Mouse (Mus musculus) limb, embryonic 14.5 days (tissue): ENCODE measurements around the gene Tmem184c. TPM values are rescaled to one million over a fixed set of nuclear protein-coding genes. Genes with fewer than 3 reads are reported as not detected.

ENCODE experiments used
- ATAC-seq: fragments of 200-750 bp; cut with Nextera tagmentation; 2 replicates; pipeline ENCODE4 v1.8.0; 2017; ENCODE audit warnings: low read depth, moderate number of reproducible peaks, moderate TSS enrichment; ENCODE audit not compliant: low FRiP score
- DNase-seq: peaks from one replicate; pipeline ENCODE4 v3.0.0-alpha.2; 2015; ENCODE audit warnings: low spot score
- H3K27ac ChIP-seq: fragments of 300-500 bp; sonication (generic); replicated peaks from 2 replicates; pipeline ENCODE4 v1.5.1; 2014; ENCODE audit warnings: low read depth, mild to moderate bottlenecking, low read length, moderate library complexity, mixed read lengths
- H3K27me3 ChIP-seq: fragments of 300-500 bp; sonication (generic); 2 replicates; pipeline ENCODE4 v1.6.1; 2014; ENCODE audit warnings: low read length, mixed read lengths; ENCODE audit not compliant: control insufficient read depth, insufficient read depth
- H3K36me3 ChIP-seq: fragments of 300-500 bp; sonication (generic); 2 replicates; pipeline ENCODE4 v1.6.1; 2014; ENCODE audit warnings: mild to moderate bottlenecking, low read length, moderate library complexity, mixed read lengths; ENCODE audit not compliant: control insufficient read depth, insufficient read depth
- H3K4me1 ChIP-seq: fragments of 300-500 bp; sonication (generic); 2 replicates; pipeline ENCODE4 v1.6.1; 2014; ENCODE audit warnings: antibody characterized with exemption, low read length, mixed read lengths; ENCODE audit not compliant: control insufficient read depth, insufficient read depth
- H3K4me2 ChIP-seq: fragments of 300-500 bp; sonication (generic); replicated peaks from 2 replicates; pipeline ENCODE4 v1.6.1; 2014; ENCODE audit warnings: low read depth, mild to moderate bottlenecking, low read length, moderate library complexity; ENCODE audit not compliant: severe bottlenecking
- H3K4me3 ChIP-seq: fragments of 300-500 bp; sonication (generic); replicated peaks from 2 replicates; pipeline ENCODE4 v1.5.1; 2014; ENCODE audit warnings: low read length
- H3K9ac ChIP-seq: fragments of 300-500 bp; sonication (generic); 2 replicates; pipeline ENCODE4 v1.6.1; 2014; ENCODE audit warnings: mild to moderate bottlenecking, low read depth, low read length, moderate library complexity; ENCODE audit not compliant: severe bottlenecking
- H3K9me3 ChIP-seq: fragments of 300-500 bp; sonication (generic); 2 replicates; pipeline ENCODE4 v1.6.1; 2016; ENCODE audit warnings: low read length; ENCODE audit not compliant: control insufficient read depth
- POLR2A ChIP-seq: fragments of 200-500 bp; IDR thresholded peaks from 2 replicates; pipeline ENCODE4 v1.8.0; 2012; ENCODE audit warnings: inconsistent platforms, mild to moderate bottlenecking, moderate library complexity, borderline replicate concordance; ENCODE audit not compliant: insufficient read depth, insufficient read length; ENCODE audit errors: extremely low read depth
- WGBS: fragments of 180-500 bp; shearing (Covaris S2); extraction: QIAGEN DNeasy Blood & Tissue Kit; methylation state at CpG from one replicate; pipeline ENCODE4 v1.1.7; 2014; 5-methylcytosine and 5-hydroxymethylcytosine counted together
- polyA plus RNA-seq, 2 experiments: library from polyadenylated mRNA; depleted of rRNA in 1 of 2; stranded (reverse) in 1 of 2; unstranded in 1 of 2; fragments of >200 nt; fragmentation: Nextera tagmentation in 1 of 2; extraction: Ambion mirVana in 1 of 2; gene quantifications; 2 replicates each; pipeline versions ENCODE4 v1.2.1 to v1.2.3; 2012 to 2014

Tmem184c gene
- polyA plus RNA-seq, 2 experiments: 27.6 to 32.4 TPM

DNA sequence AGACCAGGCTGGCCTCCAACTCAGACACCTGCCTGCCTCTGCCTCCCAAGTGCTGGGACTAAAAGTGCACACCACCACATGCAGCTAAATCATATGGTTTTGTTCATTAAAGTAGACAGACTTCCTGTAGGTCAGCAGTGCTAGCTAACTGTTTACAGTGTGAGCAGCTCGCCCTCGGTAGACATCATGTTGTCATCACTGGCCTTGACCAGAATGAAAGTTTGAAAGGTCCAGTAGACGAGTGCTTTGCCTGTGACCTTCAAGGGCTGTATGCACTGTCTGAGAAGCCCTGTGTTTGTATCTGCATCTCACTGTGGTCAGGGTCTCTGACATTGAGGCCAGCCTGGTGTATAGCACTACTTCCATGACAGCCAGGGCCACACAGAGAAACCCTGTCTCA is 49.1 kb downstream of the Tmem184c start:
- Histone ChIP-seq H3K4me1 (no peaks in the 10 kb centered on the region), H3K27me3 (no peaks in the 10 kb centered on the region), H3K36me3 (peaks cover 79% of the 10 kb centered on the region), H3K9ac (no peak overlapping the region), H3K4me2 (no peak overlapping the region), H3K4me3 (no peak overlapping the region), H3K9me3 (no peaks in the 10 kb centered on the region), H3K27ac (no peak overlapping the region)
- WGBS: 88% methylated on average over 3 of the region's 3 CpGs
- DNase-seq: no peak
- TF ChIP-seq POLR2A: no peak
- ATAC-seq: no peak

DNA sequence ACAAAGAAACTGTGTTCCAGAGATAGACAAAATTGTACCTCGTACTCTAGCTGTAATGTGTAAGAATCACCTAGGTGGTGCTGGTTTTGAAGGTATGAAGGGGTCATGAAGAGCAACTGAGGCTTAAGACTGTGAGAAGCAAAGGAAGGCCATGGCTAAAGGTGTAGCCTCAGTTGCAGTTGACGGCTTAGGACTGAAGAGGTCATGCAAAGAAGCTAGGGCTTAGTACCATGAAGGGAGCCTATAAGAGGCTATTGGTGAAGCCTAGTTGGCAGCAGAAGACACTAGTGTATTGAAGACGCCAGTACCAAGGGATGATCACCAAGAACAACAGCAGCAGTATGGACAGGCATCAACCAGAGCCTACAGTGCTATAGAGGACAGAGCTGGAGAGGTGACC is 58.0 kb downstream of the Tmem184c start:
- H3K9ac ChIP-seq: no peak overlapping the region
- 94% methylated on average over 3 of the region's 3 CpGs for WGBS
- no peak overlapping the region for H3K27ac ChIP-seq
- ATAC-seq (no peak), DNase-seq (no peak)
- no peaks in the 10 kb centered on the region for H3K27me3 ChIP-seq
- no peak for TF ChIP-seq POLR2A
- no peak overlapping the region for H3K4me2 ChIP-seq
- no peaks in the 10 kb centered on the region for H3K9me3 ChIP-seq
- no peaks in the 10 kb centered on the region for H3K4me1 ChIP-seq
- H3K36me3 ChIP-seq: peaks cover 42% of the 10 kb centered on the region
- no peak overlapping the region for H3K4me3 ChIP-seq

DNA sequence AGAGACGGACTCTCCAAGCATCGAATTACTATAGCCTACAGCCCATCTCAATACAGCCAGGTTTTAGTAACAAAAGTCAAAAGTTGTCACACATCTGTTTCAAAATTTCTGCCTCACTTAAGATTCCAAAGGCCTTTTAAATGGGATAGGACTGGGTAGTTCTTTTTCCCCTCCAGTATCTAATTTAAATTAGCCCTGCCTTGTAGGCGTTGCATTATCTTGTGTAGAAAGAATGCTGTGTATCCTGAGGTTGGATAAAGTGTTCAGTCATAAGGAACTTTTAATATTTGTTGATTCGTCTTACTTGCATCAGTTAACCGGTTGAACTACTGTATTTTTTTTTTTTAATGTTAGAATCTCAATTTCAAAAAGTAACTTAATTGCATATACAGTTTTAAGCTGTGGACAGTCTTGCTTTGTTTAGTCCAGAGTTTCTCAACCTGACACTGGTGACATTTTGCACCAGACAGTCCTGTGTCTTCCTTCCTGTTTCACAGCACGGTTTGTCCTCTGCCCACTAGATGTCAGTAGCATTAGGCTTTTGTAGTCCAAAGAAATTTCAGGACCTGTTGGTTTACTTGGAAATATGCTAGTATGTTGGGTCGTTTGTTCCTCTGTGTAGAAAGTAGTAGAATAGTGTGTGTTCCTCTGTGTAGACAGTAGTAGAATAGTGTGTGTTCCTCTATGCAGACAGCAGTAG is 60.5 kb downstream of the Tmem184c start:
- peak overlapping the region; percentile 58 for H3K4me2 ChIP-seq
- peak; percentile 68 for DNase-seq
- no peak for TF ChIP-seq POLR2A
- H3K27ac ChIP-seq: no peak overlapping the region
- H3K27me3 ChIP-seq: no peaks in the 10 kb centered on the region
- peak overlapping the region; percentile 86 for H3K9ac ChIP-seq
- H3K4me1 ChIP-seq: no peaks in the 10 kb centered on the region
- H3K4me3 ChIP-seq: peak overlapping the region; percentile 86
- no peak for ATAC-seq
- 20% methylated on average over 7 of the region's 7 CpGs for WGBS
- H3K36me3 ChIP-seq: peaks cover 23% of the 10 kb centered on the region
- no peaks in the 10 kb centered on the region for H3K9me3 ChIP-seq

DNA sequence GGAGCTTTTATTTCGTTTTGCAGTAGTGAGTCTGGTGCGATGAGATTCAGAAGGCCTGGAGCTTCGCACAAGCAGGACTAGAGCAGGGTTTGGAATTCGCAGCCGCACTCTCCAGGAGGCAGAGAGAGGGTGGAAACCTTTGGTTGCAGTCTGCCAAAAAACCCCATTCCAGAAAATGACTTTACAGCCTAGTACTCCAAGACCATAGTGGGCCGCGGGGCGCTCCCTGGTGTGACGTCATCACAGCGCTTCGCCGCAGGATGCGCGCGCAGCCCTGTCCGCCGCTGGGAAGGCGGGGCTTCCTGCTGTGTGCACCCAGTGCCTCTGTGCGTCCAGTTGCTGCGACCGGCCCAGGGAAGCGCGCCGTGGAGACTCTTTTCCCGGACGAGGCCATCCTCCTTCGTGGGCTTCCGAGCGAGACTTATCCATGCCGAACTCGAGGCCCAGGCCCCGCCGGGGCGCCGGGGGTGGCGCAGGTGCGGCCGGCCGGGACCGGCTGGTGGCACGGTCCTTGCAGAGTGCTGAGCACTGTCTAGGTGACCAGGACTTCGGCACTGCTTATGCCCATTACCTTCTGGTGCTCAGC is 61.3 kb downstream of the Tmem184c start, which contains the start of gene Prmt9:
Gene Prmt9, plus strand, starts transcription at position 277 of the 586 bp plus-strand sequence.
- Histone ChIP-seq H3K36me3 (peaks cover 23% of the 10 kb centered on the region), H3K27me3 (no peaks in the 10 kb centered on the region), H3K27ac (peak within 1 kb of the TSS; percentile 87), H3K9me3 (no peaks in the 10 kb centered on the region), H3K4me1 (no peaks in the 10 kb centered on the region), H3K9ac (peak within 1 kb of the TSS; percentile 86), H3K4me3 (peak within 1 kb of the TSS; percentile 86), H3K4me2 (peak within 1 kb of the TSS; percentile 58)
- DNase-seq (peak; percentile 89), ATAC-seq (peak; percentile 97)
- WGBS: 3% methylated on average over 42 of the region's 42 CpGs
- peak; percentile 71; the same call in 1 of the 2 replicates for TF ChIP-seq POLR2A

Other genes starting within 250 kb of the Tmem184c start
- 23.3 and 25.1 TPM in 2 replicates for gene Arhgap10, start 92.7 kb downstream of the Tmem184c start, polyA plus RNA-seq (2012; rRNA removed)
- gene Arhgap10, start 92.7 kb downstream of the Tmem184c start, polyA plus RNA-seq (2014; fragmentation: Nextera tagmentation; extraction: Ambion mirVana): 28.2 and 29.3 TPM in 2 replicates
- 16.2 and 17.2 TPM in 2 replicates for gene Prmt9, start 61.3 kb downstream of the Tmem184c start, polyA plus RNA-seq (2012; rRNA removed)
- gene Prmt9, start 61.3 kb downstream of the Tmem184c start, polyA plus RNA-seq (2014; fragmentation: Nextera tagmentation; extraction: Ambion mirVana): 20.4 and 22.0 TPM in 2 replicates
- gene Ednra, start 113.8 kb upstream of the Tmem184c start, polyA plus RNA-seq (2012; rRNA removed): 44.6 and 48.5 TPM in 2 replicates
- gene Ednra, start 113.8 kb upstream of the Tmem184c start, polyA plus RNA-seq (2014; fragmentation: Nextera tagmentation; extraction: Ambion mirVana): 30.0 and 32.3 TPM in 2 replicates